Mouse (Mus musculus): Measurements from ENCODE around the gene Kcnj14. TPM values are rescaled to one million over a fixed set of nuclear protein-coding genes. Genes with fewer than 3 reads are reported as not detected.

Gene Kcnj14
- polyA plus RNA-seq, 1 experiment from 2014 or later: 1.5 TPM

DNA sequence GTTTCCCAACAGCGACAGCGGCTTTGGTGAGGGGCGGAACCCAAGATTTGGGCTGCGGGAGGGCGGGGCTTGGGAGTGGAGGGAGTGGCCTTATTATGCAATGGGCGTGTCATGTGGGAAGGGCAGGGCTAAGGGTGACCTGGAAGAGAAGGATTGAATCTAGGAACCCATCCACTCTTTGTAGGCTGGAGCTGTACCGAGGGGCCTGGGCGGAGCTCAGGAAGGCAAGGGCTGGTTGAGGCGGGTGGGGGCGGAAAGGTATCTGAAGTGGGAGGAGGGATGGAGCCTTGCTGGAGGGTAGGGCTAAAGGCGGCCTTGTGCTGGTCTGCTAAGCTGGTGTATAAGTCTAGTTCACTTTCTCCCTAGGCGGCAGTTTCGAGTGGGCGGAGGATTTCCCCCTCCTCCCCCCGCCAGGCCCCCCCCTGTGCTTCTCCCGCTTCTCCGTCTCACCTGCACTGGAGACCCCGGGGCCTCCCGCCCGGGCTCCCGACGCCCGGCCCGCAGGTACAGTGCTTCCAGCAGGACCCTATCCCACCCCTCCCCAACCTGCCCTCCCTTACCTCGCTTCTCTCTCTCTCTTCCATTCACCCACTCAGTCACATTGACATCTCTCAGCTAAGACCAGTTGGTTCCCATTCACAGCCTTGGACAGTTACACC lies 23.9 kb downstream of the Kcnj14 start:
- peaks cover 48% of the 10 kb centered on the region for H3K36me3 ChIP-seq (replicated peaks)
- H3K27me3 ChIP-seq (replicated peaks; ENCODE audit: low read depth, poor library complexity, severe bottlenecking): peaks cover 54% of the 10 kb centered on the region
- DNase-seq (ENCODE audit: low spot score): peak; percentile 64
- H3K9me3 ChIP-seq: no peaks in the 10 kb centered on the region
- whole genome bisulfite sequencing: 18% methylated on average over 25 of the region's 25 CpGs
- H3K27ac ChIP-seq (replicated peaks): no peak overlapping the region
- H3K4me3 ChIP-seq: peak overlapping the region; percentile 37
- peaks cover 37% of the 10 kb centered on the region for H3K4me1 ChIP-seq

DNA sequence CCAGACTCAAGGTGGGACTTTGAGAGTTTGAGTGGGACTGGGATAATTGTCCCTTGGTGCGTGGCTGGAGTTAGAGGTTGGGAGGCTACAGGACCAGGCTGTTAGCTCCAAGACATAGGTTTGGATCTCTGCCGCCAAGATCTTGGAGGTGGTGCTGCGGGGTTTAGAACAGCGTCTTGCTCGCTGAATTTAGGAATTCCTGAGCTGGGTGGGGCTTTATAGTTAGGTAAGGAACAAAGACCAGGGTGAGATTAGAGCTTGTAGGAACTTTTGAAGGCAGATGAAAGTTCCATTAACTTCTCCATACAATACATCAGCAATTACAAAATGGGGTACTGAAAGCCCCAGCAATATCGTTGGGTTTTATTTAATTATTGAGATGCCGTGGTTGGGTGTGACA lies 24.6 kb downstream of the Kcnj14 start:
- H3K27ac ChIP-seq (replicated peaks): no peak overlapping the region
- peak overlapping the region; percentile 37; the same call in 1 of the 2 replicates for H3K4me3 ChIP-seq
- peaks cover 36% of the 10 kb centered on the region for H3K4me1 ChIP-seq
- DNase-seq (ENCODE audit: low spot score): no peak
- WGBS: 37% methylated on average over 7 of the region's 7 CpGs
- peaks cover 60% of the 10 kb centered on the region for H3K27me3 ChIP-seq (replicated peaks; ENCODE audit: low read depth, poor library complexity, severe bottlenecking)
- no peaks in the 10 kb centered on the region for H3K9me3 ChIP-seq
- H3K36me3 ChIP-seq (replicated peaks): peaks cover 54% of the 10 kb centered on the region

DNA sequence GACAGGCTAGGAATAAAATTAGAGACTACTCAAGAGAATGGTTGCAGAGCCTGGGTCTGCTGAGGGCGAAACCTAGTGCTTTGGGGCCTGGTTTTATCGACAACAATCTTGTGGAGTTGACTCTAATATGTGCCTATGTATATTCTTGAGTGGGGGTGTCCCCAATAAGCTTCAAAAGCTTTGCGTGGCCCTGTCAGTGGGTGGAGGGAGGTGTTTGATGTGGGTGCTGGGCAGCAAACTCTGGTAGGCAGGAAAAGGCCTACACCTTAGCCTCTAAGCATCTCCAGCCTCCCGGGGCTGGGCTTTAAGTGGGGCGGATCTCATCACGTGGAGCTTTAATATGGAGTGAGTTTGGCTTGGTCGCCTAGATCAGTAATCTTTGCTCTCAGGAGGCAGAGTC lies 25.7 kb downstream of the Kcnj14 start:
- Histone ChIP-seq H3K27me3 (replicated peaks; ENCODE audit: low read depth, poor library complexity, severe bottlenecking) (peaks cover 71% of the 10 kb centered on the region), H3K4me1 (peaks cover 37% of the 10 kb centered on the region), H3K4me3 (peak overlapping the region; percentile 61), H3K36me3 (replicated peaks) (peaks cover 60% of the 10 kb centered on the region), H3K27ac (replicated peaks) (no peak overlapping the region), H3K9me3 (no peaks in the 10 kb centered on the region)
- DNase-seq (ENCODE audit: low spot score): no peak
- 49% methylated on average over 7 of the region's 7 CpGs for WGBS

DNA sequence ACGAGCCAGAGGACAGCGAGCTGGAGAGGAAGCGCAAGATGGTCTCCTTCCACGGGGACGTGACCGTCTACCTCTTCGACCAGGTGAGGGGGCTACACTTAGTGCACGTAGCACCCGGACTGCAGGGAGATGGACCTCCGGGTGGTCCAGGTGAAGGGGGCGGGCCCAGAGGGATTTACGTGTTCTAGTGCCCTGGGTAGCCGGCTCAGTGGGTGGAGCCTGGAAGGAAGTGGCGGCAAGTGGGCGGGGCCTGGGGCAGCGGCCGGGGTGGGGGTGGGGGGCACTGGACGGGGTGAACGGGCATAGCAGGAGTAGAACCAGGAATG lies 26.1 kb downstream of the Kcnj14 start:
- WGBS: 2% methylated on average over 19 of the region's 19 CpGs
- Histone ChIP-seq H3K4me1 (peaks cover 37% of the 10 kb centered on the region), H3K9me3 (no peaks in the 10 kb centered on the region), H3K27ac (replicated peaks) (peak overlapping the region; percentile 40; the same call in 1 of the 2 replicates), H3K27me3 (replicated peaks; ENCODE audit: low read depth, poor library complexity, severe bottlenecking) (peaks cover 75% of the 10 kb centered on the region), H3K36me3 (replicated peaks) (peaks cover 60% of the 10 kb centered on the region), H3K4me3 (peak overlapping the region; percentile 61)
- DNase-seq (ENCODE audit: low spot score): peak; percentile 64

DNA sequence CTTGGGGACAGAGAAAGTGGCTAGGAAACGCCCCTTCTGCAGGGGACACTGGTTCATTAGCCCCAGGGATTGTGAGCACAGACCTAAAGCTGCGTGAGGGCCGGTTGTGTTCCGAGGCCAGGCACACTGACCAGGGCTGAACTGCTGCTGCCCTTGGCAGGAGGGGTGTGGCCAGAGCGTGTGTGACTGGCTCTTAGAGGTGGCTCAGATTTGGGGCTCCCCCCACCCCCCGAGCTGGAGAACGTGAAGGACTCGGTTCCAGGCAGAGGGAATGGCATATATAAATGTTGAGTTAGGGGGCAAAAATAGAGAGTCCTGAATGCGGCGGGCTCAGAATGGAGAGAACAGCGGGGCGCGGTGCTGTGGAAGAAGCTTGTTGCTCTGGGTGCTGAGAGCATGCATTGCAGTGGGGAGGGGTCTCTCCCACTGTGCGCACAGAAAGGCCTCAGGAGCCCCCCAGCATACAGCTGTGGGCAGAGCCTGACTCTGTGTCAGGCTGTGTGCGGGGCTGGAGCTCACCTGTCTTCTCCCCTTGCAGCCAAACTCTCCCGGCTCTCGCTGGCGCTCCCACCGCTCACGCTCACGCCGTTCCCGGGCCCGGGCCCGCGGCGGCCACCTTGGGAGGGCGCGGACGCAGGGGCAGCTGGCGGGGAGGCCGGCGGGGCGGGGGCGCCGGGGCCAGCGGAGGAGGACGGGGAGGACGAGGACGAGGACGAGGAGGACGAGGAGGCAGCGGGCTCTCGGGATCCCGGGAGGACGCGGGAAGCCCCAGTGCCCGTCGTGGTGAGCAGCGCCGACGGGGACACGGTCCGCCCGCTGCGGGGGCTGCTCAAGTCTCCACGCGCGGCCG lies 26.7 kb downstream of the Kcnj14 start:
- DNase-seq (ENCODE audit: low spot score): no peak
- Histone ChIP-seq H3K9me3 (no peaks in the 10 kb centered on the region), H3K27ac (replicated peaks) (peak overlapping the region; percentile 40; the same call in 1 of the 2 replicates), H3K36me3 (replicated peaks) (peaks cover 60% of the 10 kb centered on the region), H3K27me3 (replicated peaks; ENCODE audit: low read depth, poor library complexity, severe bottlenecking) (peaks cover 81% of the 10 kb centered on the region), H3K4me1 (peaks cover 37% of the 10 kb centered on the region), H3K4me3 (peak overlapping the region; percentile 61)
- WGBS: 1% methylated on average over 60 of the region's 60 CpGs

DNA sequence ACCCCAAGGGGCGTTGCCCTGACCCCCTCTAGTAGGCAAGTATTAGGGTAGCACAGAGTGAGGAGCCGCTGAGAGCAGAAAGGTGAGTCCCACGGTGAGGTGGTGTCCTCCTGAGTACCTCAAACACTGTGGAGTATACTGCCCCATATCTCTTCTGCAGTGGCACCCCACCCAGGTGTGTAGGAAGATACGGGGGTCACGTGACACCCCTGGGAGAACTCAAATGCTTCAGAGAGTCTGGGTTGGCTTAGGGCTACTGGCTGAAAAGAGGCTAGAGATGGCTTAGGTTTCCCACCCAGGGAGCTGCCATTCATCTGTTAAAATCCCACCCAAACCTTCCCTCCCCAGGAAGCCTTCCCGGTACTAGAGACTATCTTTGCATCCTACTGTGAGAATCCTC lies 27.6 kb downstream of the Kcnj14 start:
- WGBS: 35% methylated on average over 6 of the region's 6 CpGs
- DNase-seq (ENCODE audit: low spot score): no peak
- Histone ChIP-seq H3K4me3 (peak overlapping the region; percentile 61), H3K27me3 (replicated peaks; ENCODE audit: low read depth, poor library complexity, severe bottlenecking) (peaks cover 86% of the 10 kb centered on the region), H3K9me3 (no peaks in the 10 kb centered on the region), H3K4me1 (peaks cover 37% of the 10 kb centered on the region), H3K36me3 (replicated peaks) (peaks cover 60% of the 10 kb centered on the region), H3K27ac (replicated peaks) (no peak overlapping the region)

DNA sequence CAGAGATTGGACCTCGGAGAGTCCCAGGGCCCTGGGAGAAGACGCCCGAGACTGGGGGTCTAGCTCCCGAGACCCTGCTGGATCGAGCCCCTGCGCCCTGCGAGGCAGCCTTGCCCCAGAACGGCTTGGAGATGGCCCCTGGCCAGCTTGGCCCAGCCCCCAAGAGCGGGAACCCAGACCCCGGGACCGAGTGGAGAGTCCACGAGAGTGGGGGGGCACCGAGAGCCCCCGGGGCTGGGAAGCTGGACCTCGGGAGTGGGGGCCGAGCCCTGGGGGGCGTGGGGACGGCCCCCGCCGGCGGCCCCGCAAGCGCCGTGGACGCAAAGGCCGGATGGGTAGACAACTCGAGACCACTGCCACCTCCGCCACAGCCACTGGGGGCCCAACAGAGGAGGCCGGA lies 29.6 kb downstream of the Kcnj14 start:
- no peak for DNase-seq (ENCODE audit: low spot score)
- no peaks in the 10 kb centered on the region for H3K9me3 ChIP-seq
- peaks cover 75% of the 10 kb centered on the region for H3K27me3 ChIP-seq (replicated peaks; ENCODE audit: low read depth, poor library complexity, severe bottlenecking)
- H3K36me3 ChIP-seq (replicated peaks): peaks cover 74% of the 10 kb centered on the region
- no peak overlapping the region for H3K27ac ChIP-seq (replicated peaks)
- H3K4me3 ChIP-seq: no peak overlapping the region
- 94% methylated on average over 29 of the region's 29 CpGs for WGBS
- H3K4me1 ChIP-seq: peaks cover 24% of the 10 kb centered on the region

DNA sequence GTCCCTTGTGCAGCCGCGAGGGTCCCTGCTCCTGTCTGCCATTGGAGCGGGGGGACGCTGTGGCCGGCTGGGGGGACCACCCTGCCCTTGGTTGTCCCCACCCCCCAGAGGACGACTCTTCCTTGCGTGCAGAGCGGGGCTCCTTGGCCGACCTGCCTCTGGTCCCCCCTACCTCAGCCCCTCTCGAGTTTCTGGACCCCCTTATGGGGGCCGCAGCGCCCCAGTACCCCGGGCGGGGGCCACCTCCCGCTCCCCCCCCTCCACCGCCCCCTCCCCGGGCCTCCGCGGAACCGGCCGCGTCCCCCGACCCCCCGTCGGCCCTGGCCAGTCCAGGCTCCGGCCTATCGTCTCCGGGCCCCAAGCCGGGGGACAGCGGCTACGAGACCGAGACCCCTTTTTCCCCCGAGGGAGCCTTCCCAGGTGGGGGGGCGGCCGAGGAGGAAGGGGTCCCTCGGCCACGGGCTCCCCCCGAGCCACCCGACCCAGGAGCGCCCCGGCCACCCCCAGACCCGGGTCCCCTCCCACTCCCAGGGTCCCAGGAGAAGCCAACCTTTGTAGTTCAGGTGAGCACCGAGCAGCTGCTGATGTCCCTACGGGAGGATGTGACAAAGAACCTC lies 30.5 kb downstream of the Kcnj14 start:
- Histone ChIP-seq H3K4me3 (no peak overlapping the region), H3K27me3 (replicated peaks; ENCODE audit: low read depth, poor library complexity, severe bottlenecking) (peaks cover 66% of the 10 kb centered on the region), H3K4me1 (peaks cover 24% of the 10 kb centered on the region), H3K27ac (replicated peaks) (no peak overlapping the region), H3K9me3 (no peaks in the 10 kb centered on the region), H3K36me3 (replicated peaks) (peaks cover 83% of the 10 kb centered on the region)
- DNase-seq (ENCODE audit: low spot score): no peak
- 85% methylated on average over 44 of the region's 44 CpGs for WGBS

DNA sequence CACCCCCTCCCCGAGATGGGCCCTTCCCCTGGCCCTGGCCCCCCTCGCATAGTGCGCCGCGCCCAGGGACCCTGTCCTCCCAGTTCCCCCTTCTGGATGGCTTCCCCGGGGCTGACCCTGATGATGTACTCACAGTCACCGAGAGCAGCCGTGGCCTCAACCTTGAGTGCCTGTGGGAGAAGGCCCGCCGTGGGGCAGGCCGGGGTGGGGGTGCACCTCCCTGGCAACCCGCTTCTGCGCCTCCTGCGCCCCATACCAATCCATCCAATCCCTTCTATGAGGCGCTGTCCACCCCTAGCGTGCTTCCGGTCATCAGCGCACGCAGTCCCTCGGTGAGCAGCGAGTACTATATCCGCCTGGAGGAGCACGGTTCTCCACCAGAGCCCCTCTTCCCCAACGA lies 31.3 kb downstream of the Kcnj14 start:
- H3K36me3 ChIP-seq (replicated peaks): peaks cover 91% of the 10 kb centered on the region
- H3K4me3 ChIP-seq: no peak overlapping the region
- H3K9me3 ChIP-seq: no peaks in the 10 kb centered on the region
- H3K4me1 ChIP-seq: peaks cover 18% of the 10 kb centered on the region
- 79% methylated on average over 24 of the region's 24 CpGs for WGBS
- peaks cover 58% of the 10 kb centered on the region for H3K27me3 ChIP-seq (replicated peaks; ENCODE audit: low read depth, poor library complexity, severe bottlenecking)
- no peak for DNase-seq (ENCODE audit: low spot score)
- no peak overlapping the region for H3K27ac ChIP-seq (replicated peaks)

DNA sequence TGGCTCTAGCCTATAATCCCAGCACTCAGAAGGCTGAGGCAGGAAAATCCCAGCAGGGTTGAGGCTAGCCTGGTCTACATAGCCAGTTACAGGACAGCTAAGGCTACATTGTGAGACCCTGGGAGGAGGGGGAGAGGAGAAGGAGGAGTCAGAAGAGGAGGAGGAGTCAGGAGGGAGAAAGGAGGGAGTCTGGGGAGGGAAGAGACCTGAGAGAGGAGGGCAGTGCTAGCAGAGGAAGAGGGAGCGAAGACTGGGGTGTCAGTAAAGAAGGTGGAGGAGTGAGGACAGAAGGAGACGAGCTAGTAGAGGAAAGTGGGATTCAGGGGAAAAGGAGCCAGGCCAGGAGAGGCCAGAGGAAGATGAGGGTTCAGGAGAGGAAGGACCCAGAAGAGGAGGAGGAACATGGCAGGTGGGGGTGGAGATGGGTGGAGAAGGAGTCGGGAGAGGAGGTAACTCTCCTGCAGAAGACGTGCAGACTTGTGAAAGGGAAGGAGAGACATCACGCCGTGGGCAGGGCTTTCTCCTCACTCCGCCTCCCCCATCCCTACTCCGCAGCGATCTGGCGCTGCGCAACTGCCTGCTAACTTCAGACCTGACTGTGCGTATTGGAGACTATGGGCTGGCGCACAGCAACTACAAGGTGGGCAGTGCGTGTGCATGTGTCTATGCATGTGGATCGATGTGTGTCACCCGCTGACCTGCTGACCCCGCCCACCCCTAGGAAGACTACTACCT lies 32.7 kb downstream of the Kcnj14 start:
- Histone ChIP-seq H3K9me3 (no peaks in the 10 kb centered on the region), H3K4me1 (peaks cover 14% of the 10 kb centered on the region), H3K27me3 (replicated peaks; ENCODE audit: low read depth, poor library complexity, severe bottlenecking) (peaks cover 49% of the 10 kb centered on the region), H3K4me3 (no peak overlapping the region), H3K36me3 (replicated peaks) (peaks cover 100% of the 10 kb centered on the region), H3K27ac (replicated peaks) (no peak overlapping the region)
- DNase-seq (ENCODE audit: low spot score): no peak
- WGBS: 72% methylated on average over 17 of the region's 17 CpGs

DNA sequence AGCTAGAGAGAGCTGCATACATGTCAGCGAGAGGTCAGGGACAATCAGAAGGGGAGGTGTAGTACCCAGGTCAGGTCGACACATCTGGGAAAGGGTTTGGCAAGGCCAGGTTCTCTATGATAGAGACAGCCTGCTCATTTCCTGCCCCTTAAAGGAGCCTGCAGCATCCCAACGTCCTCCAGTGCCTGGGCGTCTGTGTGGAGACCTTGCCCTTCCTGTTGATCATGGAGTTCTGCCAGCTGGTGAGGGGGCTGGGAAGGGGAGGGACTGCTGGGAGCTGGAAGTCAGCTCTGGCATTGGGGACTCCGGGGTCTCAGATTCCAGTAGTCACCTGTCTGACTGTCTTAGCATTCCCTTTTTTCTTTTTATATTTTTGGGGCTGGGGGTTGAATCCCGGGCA lies 33.9 kb downstream of the Kcnj14 start:
- Histone ChIP-seq H3K36me3 (replicated peaks) (peaks cover 88% of the 10 kb centered on the region), H3K27ac (replicated peaks) (no peak overlapping the region)

DNA sequence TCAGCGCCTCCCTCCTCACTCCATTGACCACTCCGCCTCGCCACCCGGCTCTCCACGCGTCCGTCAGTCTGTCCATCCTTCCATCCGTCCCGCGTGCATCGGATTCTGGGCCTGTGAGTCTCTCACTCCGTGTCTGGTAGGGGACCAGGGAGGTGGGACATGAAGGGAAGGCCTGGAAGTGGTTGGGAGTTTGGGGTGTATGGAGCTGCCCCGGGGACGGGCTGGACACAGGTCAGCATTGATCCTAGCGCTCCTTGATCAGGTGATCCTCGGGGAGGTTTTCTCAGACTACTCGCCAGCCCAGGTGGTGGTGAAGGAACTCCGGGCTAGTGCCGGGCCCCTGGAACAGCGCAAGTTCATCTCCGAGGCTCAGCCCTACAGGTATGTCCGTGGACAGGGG lies 36.9 kb downstream of the Kcnj14 start:
- Histone ChIP-seq H3K27me3 (replicated peaks; ENCODE audit: low read depth, poor library complexity, severe bottlenecking) (peaks cover 20% of the 10 kb centered on the region; the same call in 1 of the 2 replicates), H3K9me3 (no peaks in the 10 kb centered on the region), H3K4me3 (peak overlapping the region; percentile 86), H3K36me3 (replicated peaks) (peaks cover 57% of the 10 kb centered on the region), H3K27ac (replicated peaks) (peak overlapping the region; percentile 88; the same call in 1 of the 2 replicates), H3K4me1 (peaks cover 46% of the 10 kb centered on the region)
- 86% methylated on average over 22 of the region's 22 CpGs for WGBS
- DNase-seq (ENCODE audit: low spot score): no peak

More for the DNA sequence above, 33.9 kb downstream of the Kcnj14 start:
- no peak overlapping the region for H3K4me3 ChIP-seq
- no peaks in the 10 kb centered on the region for H3K9me3 ChIP-seq
- H3K27me3 ChIP-seq (replicated peaks; ENCODE audit: low read depth, poor library complexity, severe bottlenecking): peaks cover 37% of the 10 kb centered on the region
- WGBS: 73% methylated on average over 6 of the region's 6 CpGs
- peaks cover 24% of the 10 kb centered on the region for H3K4me1 ChIP-seq
- no peak for DNase-seq (ENCODE audit: low spot score)

Measured in embryonic facial prominence, embryonic 10.5 days (tissue).